Mouse (Mus musculus) heart, adult 2 months (tissue): ENCODE measurements at regions not wholly inside any gene's neighbourhood (a gene's known extent, or its start where the extent isn't known, plus 50 kb on each side); places are given as distances from the start of the nearest gene placed in this dataset.

Source experiments
- CTCF ChIP-seq: fragments of 200-600 bp; IDR thresholded peaks from 2 replicates; pipeline ENCODE4 v1.8.1; 2022; ENCODE audit warnings: antibody characterized with exemption, mild to moderate bottlenecking, moderate library complexity
- POLR2A ChIP-seq: fragments of 200-500 bp; IDR thresholded peaks from 2 replicates; pipeline ENCODE4 v1.6.1; 2011; ENCODE audit warnings: mild to moderate bottlenecking, low read depth, low read length, control low read depth; ENCODE audit not compliant: insufficient read depth

DNA sequence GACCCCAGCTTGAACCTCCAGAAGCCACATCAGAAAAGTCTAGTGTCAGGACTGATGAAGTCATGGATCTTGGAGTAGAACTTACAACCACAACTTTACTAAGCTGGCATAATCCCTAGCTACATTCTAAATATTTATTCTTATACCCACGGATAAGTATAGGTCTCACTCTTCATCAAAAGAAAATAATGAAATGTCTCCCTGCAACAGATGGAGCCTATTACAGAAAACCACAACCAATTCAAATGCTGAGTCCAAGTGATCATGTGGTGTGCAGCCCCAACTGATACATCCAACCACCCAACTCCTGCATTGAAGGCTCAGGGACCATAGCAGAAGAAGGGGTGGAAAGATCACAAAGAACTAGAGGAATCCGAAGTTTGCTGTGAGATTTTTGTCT is 137.8 kb downstream of the Srek1 start:
- TF ChIP-seq CTCF (no peak), POLR2A (no peak)
